Mouse (Mus musculus) hindbrain, embryonic 10.5 days (tissue): ENCODE results near the gene Gm12355. TPM values are rescaled to one million over a fixed set of nuclear protein-coding genes. Genes with fewer than 3 reads are reported as not detected.

Source experiments
- DNase-seq: peaks from one replicate; pipeline ENCODE4 v3.0.0-alpha.2; 2017; ENCODE audit warnings: low spot score
- H3K27ac ChIP-seq: fragments of 300-500 bp; sonication (generic); 2 replicates; pipeline ENCODE4 v1.5.1; 2016; ENCODE audit warnings: mild to moderate bottlenecking, moderate library complexity
- H3K27me3 ChIP-seq: fragments of 300-500 bp; sonication (generic); 2 replicates; pipeline ENCODE4 v1.6.1; 2016; ENCODE audit warnings: mild to moderate bottlenecking; ENCODE audit not compliant: poor library complexity, insufficient read depth, severe bottlenecking
- H3K36me3 ChIP-seq: fragments of 300-500 bp; sonication (generic); 2 replicates; pipeline ENCODE4 v1.6.1; 2016; ENCODE audit warnings: mild to moderate bottlenecking, moderate library complexity
- H3K4me1 ChIP-seq: fragments of 300-500 bp; sonication (generic); replicated peaks from 2 replicates; pipeline ENCODE4 v1.6.1; 2016; ENCODE audit warnings: mild to moderate bottlenecking
- H3K4me3 ChIP-seq: fragments of 300-500 bp; sonication (generic); 2 replicates; pipeline ENCODE4 v1.5.1; 2016; ENCODE audit warnings: mild to moderate bottlenecking, moderate library complexity
- H3K9me3 ChIP-seq: fragments of 300-500 bp; sonication (generic); 2 replicates; pipeline ENCODE4 v1.6.1; 2016; ENCODE audit warnings: mild to moderate bottlenecking, moderate library complexity
- WGBS: fragments of 180-500 bp; shearing (Covaris S2); methylation state at CpG from one replicate; pipeline ENCODE4 v1.1.7; 2016; 5-methylcytosine and 5-hydroxymethylcytosine counted together
- polyA plus RNA-seq: library from polyadenylated mRNA; unstranded; fragments of >200 nt; fragmentation: Nextera tagmentation; extraction: Ambion mirVana; gene quantifications from 2 replicates; pipeline ENCODE4 v1.2.1, GENCODE M21; 2016

Gm12355 gene
- polyA plus RNA-seq, 1 experiment from 2014 or later = 1.3 TPM

- Histone ChIP-seq H3K27ac (no peak within 1 kb of the TSS; the same call in 1 of the 2 replicates), H3K36me3 (no peaks in the 10 kb centered on the region), H3K4me3 (no peak within 1 kb of the TSS), H3K9me3 (no peaks in the 10 kb centered on the region), H3K4me1 (peaks cover 19% of the 10 kb centered on the region), H3K27me3 (peaks cover 49% of the 10 kb centered on the region)
- WGBS = 82% methylated on average over 8 of the region's 8 CpGs
- no peak for DNase-seq
Observed at GRCm38 (mm10) chr11:98597991-98598390, 27.5 kb downstream of the Gm12355 start, which contains the start of gene Lrrc3c. TSS of gene Lrrc3c (plus strand) at chr11:98598291.

- H3K9me3 ChIP-seq = no peaks in the 10 kb centered on the region
- no peaks in the 10 kb centered on the region for H3K36me3 ChIP-seq
- peaks cover 20% of the 10 kb centered on the region for H3K4me1 ChIP-seq
- H3K27ac ChIP-seq = no peak overlapping the region; the same call in 1 of the 2 replicates
- DNase-seq = peak; percentile 63
- H3K27me3 ChIP-seq = peaks cover 49% of the 10 kb centered on the region
- WGBS = 36% methylated on average over 6 of the region's 6 CpGs
- no peak overlapping the region for H3K4me3 ChIP-seq
Observed at GRCm38 (mm10) chr11:98597363-98597762, 28.1 kb downstream of the Gm12355 start.

- H3K4me3 ChIP-seq = no peak overlapping the region
- H3K27me3 ChIP-seq = peaks cover 47% of the 10 kb centered on the region
- H3K9me3 ChIP-seq = no peaks in the 10 kb centered on the region
- 95% methylated on average over 3 of the region's 3 CpGs for WGBS
- H3K4me1 ChIP-seq = peaks cover 17% of the 10 kb centered on the region; the same call in 1 of the 2 replicates
- no peak overlapping the region for H3K27ac ChIP-seq
- no peaks in the 10 kb centered on the region for H3K36me3 ChIP-seq
- no peak for DNase-seq
Observed at GRCm38 (mm10) chr11:98595955-98596354, 29.5 kb downstream of the Gm12355 start.

- H3K4me1 ChIP-seq = peaks cover 20% of the 10 kb centered on the region; the same call in 1 of the 2 replicates
- no peak overlapping the region for H3K27ac ChIP-seq
- WGBS = 82% methylated on average over 10 of the region's 10 CpGs
- peaks cover 42% of the 10 kb centered on the region for H3K27me3 ChIP-seq
- no peaks in the 10 kb centered on the region for H3K9me3 ChIP-seq
- DNase-seq = no peak
- H3K36me3 ChIP-seq = no peaks in the 10 kb centered on the region
- no peak overlapping the region for H3K4me3 ChIP-seq
Observed at GRCm38 (mm10) chr11:98595473-98595872, 30.0 kb downstream of the Gm12355 start.

- DNase-seq = no peak
- Histone ChIP-seq H3K27ac (no peak overlapping the region), H3K4me1 (peaks cover 21% of the 10 kb centered on the region; the same call in 1 of the 2 replicates), H3K4me3 (no peak overlapping the region), H3K9me3 (no peaks in the 10 kb centered on the region), H3K36me3 (no peaks in the 10 kb centered on the region), H3K27me3 (peaks cover 37% of the 10 kb centered on the region)
- 82% methylated on average over 6 of the region's 6 CpGs for WGBS
Observed at GRCm38 (mm10) chr11:98595021-98595420, 30.4 kb downstream of the Gm12355 start.

- DNase-seq = no peak
- no peak overlapping the region for H3K27ac ChIP-seq
- peaks cover 13% of the 10 kb centered on the region; the same call in 1 of the 2 replicates for H3K27me3 ChIP-seq
- H3K9me3 ChIP-seq = no peaks in the 10 kb centered on the region
- peaks cover 45% of the 10 kb centered on the region for H3K4me1 ChIP-seq
- H3K4me3 ChIP-seq = no peak overlapping the region
- H3K36me3 ChIP-seq = no peaks in the 10 kb centered on the region
- 76% methylated on average over 19 of the region's 19 CpGs for WGBS
Observed at GRCm38 (mm10) chr11:98590548-98591445, 34.7 kb downstream of the Gm12355 start.

- H3K27ac ChIP-seq = no peak overlapping the region
- H3K36me3 ChIP-seq = peaks cover under 1% of the 10 kb centered on the region; the same call in 1 of the 2 replicates
- WGBS = 85% methylated on average over 8 of the region's 8 CpGs
- no peaks in the 10 kb centered on the region for H3K9me3 ChIP-seq
- H3K4me1 ChIP-seq = peaks cover 60% of the 10 kb centered on the region
- peaks cover 11% of the 10 kb centered on the region; the same call in 1 of the 2 replicates for H3K27me3 ChIP-seq
- DNase-seq = no peak
- no peak overlapping the region for H3K4me3 ChIP-seq
Observed at GRCm38 (mm10) chr11:98589306-98589705, 36.2 kb downstream of the Gm12355 start.

GRCm38 (mm10) chr11:98588833-98589281, 36.6 kb downstream of the Gm12355 start:
- no peak for DNase-seq
- Histone ChIP-seq H3K4me1 (peaks cover 60% of the 10 kb centered on the region), H3K9me3 (no peaks in the 10 kb centered on the region), H3K27me3 (peaks cover 11% of the 10 kb centered on the region; the same call in 1 of the 2 replicates), H3K27ac (no peak overlapping the region; the same call in 1 of the 2 replicates), H3K4me3 (no peak overlapping the region), H3K36me3 (peaks cover 5% of the 10 kb centered on the region)
- WGBS = 73% methylated on average over 6 of the region's 6 CpGs

- DNase-seq = peak; percentile 58
- peaks cover 14% of the 10 kb centered on the region for H3K36me3 ChIP-seq
- H3K9me3 ChIP-seq = no peaks in the 10 kb centered on the region
- peak overlapping the region; percentile 93 for H3K27ac ChIP-seq
- 6% methylated on average over 20 of the region's 20 CpGs for WGBS
- H3K4me3 ChIP-seq = peak overlapping the region; percentile 90
- H3K4me1 ChIP-seq = peaks cover 60% of the 10 kb centered on the region
- H3K27me3 ChIP-seq = peaks cover 11% of the 10 kb centered on the region; the same call in 1 of the 2 replicates
Observed at GRCm38 (mm10) chr11:98587684-98588546, 37.5 kb downstream of the Gm12355 start.

GRCm38 (mm10) chr11:98586892-98587563, 38.4 kb downstream of the Gm12355 start, which contains the start of gene Ormdl3:
TSS of gene Ormdl3 (minus strand) at chr11:98587368.
- peaks cover 23% of the 10 kb centered on the region for H3K36me3 ChIP-seq
- H3K9me3 ChIP-seq = no peaks in the 10 kb centered on the region
- peak; percentile 99 for DNase-seq
- peak within 1 kb of the TSS; percentile 93 for H3K27ac ChIP-seq
- peaks cover 9% of the 10 kb centered on the region; the same call in 1 of the 2 replicates for H3K27me3 ChIP-seq
- under 1% methylated on average over 49 of the region's 49 CpGs for WGBS
- H3K4me1 ChIP-seq = peaks cover 58% of the 10 kb centered on the region
- peak within 1 kb of the TSS; percentile 90 for H3K4me3 ChIP-seq

- peaks cover 55% of the 10 kb centered on the region for H3K4me1 ChIP-seq
- H3K4me3 ChIP-seq = peak overlapping the region; percentile 90
- no peaks in the 10 kb centered on the region for H3K9me3 ChIP-seq
- 2% methylated on average over 22 of the region's 22 CpGs for WGBS
- peaks cover 3% of the 10 kb centered on the region; the same call in 1 of the 2 replicates for H3K27me3 ChIP-seq
- H3K36me3 ChIP-seq = peaks cover 31% of the 10 kb centered on the region
- DNase-seq = no peak
- H3K27ac ChIP-seq = peak overlapping the region; percentile 93
Observed at GRCm38 (mm10) chr11:98586087-98586891, 39.2 kb downstream of the Gm12355 start.
